Mouse (Mus musculus) ES-CJ7 (cell line): ENCODE results near the gene Arhgef15.

Source experiments
- DNase-seq: peaks from one replicate; pipeline ENCODE4 v3.0.0; 2011; ENCODE audit warnings: low read depth, low spot score

Arhgef15 gene

DNA sequence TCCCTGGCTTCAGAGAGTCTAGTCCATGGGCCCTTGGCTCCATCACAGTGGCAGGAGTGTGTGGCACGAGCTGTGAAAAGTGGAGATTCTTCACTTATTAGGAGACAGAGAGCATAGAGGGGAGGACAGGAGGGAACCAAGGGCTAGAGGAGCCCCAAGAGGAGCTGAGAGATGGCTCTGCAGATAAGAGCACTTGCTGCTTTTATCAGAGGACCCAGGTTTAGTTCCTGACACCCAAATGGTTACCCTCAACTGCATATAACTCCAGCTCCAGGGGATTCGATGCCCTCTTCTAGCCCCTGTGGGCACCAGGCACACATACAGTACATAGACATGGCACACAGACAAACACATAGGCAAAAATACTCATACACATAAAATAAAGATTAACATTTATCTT, 32.5 kb downstream of the Arhgef15 start:
- no peak for DNase-seq

DNA sequence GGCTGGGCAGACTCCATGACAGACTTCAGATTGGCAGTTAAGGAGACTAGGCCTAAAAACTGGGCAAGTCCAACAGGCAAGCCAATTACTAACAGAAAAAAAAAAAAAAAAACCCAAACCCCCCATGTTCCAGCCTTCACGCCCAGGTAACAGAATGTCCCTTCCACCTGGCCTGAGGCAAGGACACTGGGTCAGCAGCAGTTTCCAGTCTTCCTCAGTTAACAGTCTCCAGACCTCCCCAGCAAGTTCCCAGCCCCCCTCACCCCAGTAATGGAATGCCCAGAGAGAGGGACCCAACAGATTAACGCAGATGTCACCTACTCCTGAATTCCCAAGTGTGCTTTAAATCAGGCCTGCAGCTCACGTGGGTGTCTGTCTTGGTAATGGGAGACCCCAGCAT, 34.1 kb downstream of the Arhgef15 start:
- no peak for DNase-seq

DNA sequence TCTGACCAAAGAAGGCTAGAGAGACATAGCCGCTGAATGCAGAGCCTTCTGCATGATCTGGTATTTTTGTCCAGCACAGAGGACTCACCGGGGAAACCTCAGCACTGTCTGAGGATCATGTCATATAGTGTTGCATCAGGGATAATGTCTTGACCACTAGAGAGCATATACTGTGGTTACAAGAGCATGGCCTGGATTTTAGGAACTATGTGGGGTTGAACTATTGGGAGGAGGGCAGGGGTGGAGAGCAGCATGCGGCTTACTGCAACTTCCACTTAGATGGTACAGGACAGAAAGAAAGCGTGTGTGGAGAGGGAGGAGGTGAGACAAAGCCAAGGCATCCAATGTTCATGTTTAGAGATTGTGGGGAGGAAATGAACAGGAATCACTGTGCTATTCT, 42.7 kb downstream of the Arhgef15 start:
- DNase-seq = no peak

DNA sequence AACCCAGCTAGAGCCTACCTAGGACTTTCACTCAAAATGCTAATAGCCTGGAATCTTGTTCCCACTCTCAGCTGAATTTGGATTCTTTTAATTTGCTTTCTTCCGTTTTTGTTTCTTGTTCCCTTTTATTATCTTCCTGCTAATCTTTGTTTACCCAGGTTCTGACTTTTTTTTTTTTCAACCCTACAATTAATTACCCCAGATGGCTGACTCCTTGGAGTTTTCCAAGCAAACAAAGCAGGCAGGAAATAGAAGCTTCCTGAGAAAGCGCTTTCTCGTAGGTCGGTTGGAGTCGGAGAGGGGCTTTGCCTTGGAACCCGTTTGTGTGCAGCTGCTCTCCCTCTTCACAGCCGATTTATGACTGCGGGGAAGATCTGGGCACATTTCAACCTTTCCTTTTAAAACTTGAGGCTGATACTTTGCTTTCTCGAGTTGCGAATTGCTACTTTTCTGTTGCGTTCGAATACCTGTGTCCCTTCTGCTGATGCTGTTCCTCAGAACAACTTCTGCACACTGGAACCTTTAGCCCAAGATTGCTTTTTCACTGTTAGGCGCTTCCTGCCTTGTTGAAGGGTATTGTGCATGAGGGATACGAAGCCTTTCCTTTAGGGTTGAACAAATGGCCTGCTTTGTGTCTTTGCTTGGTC, 45.6 kb downstream of the Arhgef15 start:
- no peak for DNase-seq

DNA sequence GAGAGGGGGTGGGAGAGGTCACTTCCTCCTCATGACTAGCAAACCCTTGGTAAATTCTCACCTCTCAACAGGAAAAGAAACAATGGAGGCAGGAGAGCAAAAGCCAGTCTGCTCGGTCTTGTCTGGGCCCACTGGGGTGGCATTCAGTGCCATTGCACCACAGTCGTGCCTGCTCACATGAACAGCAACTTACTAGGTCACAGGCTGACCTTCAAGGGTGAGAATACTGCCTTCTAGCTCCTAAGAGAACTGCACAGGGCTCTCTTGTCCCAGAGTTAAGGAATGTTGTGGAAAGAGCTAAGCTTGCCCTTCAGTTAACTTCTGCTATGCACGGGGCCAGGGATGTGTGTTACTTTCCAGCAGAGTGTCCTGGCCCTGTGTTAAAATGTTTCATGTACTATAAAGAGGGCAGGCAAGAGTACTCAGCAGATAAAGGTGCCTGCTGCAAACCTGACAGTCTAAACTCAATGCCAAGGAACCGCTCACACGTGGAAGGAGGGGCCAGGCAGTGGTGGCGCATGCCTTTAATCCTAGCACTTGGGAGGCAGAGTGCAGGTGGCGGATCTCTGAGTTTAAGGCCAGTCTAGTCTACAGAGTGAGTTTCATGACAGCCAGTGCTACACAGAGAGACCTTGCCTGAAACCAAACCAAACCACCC, 48.3 kb downstream of the Arhgef15 start:
- no peak for DNase-seq

DNA sequence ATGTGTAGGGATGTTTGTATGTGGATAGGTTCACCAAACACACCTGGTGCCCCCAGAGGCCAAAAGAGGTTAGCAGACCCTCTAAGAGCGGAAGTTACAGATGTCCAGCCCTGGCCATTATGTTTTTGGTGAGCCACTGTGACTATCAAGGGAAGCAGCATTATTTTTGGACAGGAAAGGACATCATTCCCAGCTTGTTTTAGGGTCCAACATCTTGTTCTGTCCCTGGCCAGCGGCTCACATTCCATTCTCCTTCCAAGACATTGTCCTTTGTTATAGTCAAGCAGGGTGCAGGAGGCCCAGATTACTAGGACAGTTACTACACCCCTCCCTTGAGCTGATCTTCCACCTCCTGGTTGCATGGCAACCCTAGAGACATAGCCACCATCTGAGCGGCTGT, 50.0 kb downstream of the Arhgef15 start:
- no peak for DNase-seq

DNA sequence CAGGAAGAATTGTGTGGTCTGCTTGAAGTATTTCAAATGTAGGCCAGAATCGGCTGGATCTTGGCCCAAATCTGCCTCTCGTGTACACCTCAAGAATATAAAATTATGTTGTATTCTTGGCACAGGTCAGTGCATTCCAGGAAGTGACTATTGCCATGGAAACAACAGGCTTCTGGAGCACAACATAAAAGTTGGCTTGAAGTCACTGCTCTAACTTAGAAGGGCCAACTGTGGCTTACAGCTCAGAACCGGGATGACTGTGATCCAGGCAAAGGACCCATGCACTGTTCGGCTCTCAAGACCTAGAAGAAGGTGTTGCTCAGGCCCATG, 50.9 kb downstream of the Arhgef15 start:
- DNase-seq = no peak

DNA sequence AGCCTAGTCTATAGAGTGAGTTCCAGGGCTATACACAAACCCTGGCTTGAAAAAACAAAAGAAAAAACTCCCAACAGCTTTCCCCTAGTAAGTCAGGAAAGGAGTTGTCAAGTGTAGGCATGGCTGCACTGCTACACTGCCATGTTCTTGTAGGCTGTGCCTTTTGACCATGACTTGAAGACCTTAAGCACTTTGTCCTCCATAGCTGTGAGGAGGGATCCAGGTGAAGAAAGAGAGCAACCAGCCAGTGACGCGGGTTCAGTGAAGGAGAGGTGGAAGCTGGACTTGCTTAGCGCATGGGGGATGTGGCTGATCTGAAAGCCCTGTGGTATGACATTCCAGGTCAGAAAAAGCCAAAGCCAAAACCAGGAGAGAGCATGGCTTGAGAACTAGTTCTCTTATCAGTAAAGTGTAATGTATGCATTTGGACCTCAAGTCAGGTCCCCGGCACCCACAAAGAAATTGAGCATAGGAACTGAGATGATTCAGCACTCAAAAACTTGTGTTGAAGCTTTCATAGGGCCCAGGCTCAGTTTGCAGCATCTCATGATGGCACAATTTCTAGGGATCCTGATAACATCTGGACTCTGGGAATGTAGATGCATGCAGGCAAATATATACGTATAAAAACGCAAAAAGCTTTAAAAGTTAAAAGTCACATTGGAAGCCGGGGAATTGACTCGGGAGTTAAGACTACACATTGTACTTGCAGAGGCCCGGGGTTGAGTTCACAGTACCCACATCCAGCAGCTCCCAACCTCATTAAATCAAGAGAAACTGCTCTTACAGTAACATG, 51.4 kb downstream of the Arhgef15 start:
- DNase-seq = no peak

DNA sequence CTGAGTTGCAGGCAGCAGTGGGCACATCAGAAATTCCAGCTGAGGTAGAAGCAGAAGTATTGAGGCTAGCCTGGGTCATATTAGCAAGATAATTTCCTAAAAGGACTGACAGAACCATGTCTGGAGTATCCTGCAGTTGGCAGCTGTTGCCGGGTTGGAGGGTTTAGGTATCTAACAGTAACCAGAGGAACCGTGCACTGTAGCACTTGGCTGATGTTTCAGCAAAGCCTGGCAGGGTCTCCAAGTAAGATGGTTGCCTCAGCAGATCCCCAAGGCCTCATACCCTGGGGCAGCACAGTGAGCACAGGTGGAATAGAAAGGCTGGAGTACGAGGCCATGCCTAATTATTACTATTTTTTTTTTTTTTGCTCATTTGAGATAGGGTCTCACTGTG, 52.1 kb downstream of the Arhgef15 start:
- DNase-seq = no peak

DNA sequence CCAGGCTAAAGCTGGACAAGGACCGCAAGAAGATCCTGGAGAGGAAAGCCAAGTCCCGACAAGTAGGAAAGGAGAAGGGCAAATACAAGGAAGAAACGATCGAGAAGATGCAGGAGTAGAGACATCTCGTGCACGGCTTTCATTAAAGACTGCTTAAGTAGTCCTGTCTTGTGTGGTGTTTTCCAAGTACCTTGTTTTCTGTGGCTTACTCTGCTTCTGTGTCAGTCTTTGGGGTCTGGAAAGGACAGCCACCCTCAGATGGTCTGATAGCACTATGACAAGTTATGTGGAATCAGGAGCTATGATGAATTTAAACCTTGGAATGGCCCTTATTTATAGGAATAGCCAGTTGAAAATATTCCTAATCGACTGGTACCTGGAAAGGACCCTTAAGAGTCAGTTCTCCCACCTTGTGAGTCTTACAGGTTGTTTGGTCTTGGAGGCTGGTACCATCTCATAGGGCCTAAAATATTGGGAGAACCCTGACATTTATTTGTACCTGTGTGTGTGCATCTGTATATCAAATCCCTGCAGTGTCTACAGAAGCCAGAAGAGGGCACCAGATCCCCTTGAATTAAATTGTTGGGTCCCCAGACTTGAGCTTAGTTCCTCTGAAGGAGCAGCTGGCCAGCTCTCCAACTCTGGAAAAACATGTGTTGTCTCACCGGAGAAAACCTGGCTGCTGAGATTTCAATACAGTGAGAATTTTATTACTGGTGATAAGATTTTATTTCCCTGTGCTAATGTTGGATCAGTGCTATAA, 52.7 kb downstream of the Arhgef15 start:
- peak; percentile 89 for DNase-seq

DNA sequence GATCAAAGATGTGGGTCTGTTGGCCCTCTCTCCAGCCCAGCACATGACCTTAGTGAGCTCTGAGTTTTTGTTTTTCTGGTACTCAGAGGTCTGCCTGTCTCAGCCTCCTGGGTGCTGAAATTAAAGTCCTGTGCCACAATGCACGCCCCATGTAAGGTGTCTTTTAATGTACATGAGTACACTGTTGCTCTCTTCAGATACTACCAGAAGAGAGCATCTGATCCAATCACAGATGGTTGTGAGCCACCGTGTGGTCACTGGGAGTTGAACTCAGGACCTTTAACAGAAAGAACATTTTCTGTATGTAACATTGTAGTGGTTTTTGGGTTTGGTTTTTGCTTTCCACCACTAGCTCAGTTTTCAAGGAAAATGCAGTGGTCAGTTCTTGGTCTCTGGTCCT, 53.5 kb downstream of the Arhgef15 start:
- DNase-seq = no peak

DNA sequence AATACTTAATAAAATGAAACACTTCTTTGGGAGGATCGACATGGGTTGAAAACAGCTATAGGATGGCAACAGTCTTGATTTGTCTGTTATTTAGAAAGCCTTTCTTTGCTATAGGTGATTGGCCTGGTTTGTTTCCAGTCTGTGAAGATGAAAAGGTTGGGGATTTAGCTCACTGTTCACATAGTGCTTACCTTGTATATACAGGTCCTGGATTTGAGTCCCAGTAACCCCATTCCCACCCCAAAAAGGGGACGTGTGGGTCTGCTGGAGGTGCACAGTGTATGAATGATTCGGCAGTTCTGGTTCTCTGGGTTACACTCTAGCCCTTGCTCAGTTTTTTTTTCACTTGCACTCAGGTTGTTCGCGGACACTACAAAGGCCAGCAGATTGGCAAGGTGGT, 54.5 kb downstream of the Arhgef15 start:
- DNase-seq = no peak

DNA sequence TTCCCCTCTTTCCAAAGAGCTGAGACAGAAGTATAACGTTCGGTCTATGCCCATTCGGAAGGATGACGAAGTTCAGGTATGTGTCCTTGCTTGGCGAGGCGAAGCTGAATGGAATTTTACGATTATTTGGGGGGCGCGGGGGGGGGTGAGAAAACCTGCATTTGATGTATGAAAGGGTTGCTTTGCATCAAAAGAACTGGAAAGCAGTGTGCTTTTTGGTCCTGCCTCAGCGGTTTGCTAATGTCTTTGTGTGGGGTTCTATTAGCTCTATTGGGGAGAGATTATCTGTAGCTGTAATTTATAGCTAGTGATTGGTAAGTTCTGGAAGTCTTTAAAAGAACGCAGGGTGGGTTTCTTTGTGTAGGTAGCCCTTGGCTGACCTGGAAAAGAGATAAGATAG, 54.9 kb downstream of the Arhgef15 start:
- no peak for DNase-seq

DNA sequence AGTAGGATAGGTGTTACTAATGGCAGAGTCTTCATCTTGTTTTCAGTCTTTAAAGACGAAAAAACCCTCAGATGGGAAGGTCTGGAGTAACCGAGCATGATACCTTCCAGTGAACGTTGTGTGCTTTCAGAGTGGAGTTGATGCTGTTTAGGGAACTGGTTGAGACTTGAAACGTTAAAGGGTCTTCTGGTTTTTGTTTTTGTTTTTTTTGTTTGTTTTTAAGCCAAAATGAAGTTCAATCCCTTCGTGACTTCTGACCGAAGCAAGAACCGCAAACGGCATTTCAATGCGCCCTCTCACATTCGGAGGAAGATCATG, 55.3 kb downstream of the Arhgef15 start:
- no peak for DNase-seq

DNA sequence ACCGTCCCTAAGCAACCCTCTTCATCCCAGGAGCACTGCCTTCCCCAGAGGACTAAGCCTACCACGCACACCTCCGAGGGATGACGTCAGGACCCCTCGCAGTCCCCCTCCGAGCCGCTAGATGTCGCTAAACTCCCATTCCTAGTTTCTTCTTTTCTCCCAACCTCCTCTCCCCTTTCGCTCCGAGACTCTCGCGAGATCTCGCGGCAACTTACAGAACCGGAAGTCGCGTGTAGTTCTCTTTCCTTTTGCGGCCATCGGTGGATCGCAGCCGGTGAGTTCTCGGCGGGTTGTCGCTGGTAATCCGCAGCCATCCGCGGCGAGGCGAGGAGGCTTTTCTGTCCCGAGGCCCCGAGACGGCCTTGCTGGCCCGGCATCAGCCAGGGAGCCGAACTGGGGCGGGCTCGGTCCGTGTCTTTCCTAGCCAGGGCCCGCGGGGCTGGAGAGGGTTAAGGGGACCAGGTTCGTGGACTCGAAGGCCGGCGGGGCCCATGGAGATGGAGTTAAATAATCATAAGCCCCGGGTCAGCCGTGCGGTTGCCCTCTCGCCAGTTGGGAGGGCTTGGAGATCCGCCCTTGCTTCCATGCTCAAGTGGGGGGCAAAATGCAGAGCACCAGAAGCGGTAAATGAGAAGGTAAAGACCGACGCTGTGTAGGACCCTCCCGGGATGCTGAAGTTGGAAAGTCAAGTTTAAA, 55.8 kb downstream of the Arhgef15 start, which contains the start of gene Rpl26:
TSS of gene Rpl26 (plus strand) at position 233 of the 696 bp plus-strand sequence.
- DNase-seq = peak; percentile 99

DNA sequence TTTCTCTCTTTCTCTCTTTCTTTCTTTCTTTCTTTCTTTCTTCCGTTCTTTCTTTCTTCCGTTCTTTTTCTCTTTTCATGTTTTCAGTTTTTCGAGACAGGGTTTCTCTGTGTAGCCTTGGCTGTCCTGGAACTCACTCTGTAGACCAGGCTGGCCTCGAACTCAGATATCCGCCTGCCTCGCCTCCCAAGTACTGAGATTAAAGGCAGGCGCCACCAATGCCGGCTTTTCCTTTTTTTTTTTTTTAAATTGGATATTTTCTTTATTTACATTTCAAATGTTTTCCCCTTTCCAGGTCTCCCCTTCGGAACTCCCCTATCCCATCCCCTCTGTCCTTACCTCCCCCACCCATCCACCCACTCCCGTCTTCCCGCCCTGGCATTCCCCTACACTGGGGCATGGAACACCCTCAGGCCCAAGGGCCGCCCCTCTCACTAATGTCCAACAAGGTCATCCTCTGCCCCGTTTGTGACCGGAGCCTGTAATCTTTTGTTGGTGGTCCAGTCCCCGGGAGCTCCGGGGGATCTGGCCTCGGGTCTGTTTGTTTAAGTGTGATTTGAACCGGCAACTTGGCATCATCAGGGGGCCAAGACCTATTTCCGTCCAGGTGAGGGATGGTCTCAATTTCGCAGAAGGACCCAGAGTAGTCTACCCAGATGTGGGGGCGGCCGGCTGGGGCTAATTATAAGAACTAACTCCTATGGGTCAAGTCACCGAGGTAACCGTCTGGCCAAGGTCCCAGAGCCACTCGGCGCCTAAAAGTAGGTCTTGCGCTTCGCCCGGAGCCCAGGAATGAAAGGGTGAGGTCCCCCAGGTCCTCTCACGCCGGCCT, 56.5 kb downstream of the Arhgef15 start:
- DNase-seq = no peak

DNA sequence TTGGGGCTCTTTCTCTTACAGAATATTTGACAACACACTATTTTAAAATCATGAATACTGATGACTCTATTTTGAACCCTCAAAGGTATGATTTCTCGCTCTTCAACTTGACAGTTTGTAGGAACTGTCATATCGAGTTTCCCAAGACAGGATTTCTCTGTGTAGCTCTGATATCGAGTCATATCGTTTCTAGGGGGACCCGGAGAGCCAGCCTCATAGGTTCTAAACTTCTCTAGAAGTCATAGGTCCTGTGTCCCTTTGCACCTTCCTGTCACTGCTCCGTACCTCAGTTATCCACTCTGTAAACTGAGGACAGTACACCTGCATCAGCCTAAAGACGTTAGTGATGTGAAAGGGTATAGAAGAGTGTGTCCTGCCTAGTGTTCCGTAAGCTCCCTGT, 57.5 kb downstream of the Arhgef15 start:
- no peak for DNase-seq

DNA sequence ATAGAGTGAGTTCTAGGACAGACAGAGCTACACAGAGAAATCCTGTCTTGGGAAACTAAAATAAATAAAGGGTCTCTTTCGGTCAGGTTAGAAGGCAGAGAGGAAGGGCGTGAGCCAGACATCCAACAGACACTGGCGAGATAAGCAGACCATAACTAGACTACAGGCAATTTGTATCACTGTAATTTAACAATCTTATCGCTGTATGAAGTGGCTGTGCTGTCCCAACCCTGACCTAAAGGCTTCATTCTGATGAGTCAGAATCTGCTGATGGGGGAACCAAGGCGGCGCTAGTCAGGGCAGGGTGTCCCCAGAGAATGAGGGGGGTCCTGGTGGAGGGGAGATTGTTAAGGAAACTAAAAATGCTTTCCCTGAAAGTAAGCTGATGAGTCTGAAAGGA, 58.5 kb downstream of the Arhgef15 start:
- no peak for DNase-seq

DNA sequence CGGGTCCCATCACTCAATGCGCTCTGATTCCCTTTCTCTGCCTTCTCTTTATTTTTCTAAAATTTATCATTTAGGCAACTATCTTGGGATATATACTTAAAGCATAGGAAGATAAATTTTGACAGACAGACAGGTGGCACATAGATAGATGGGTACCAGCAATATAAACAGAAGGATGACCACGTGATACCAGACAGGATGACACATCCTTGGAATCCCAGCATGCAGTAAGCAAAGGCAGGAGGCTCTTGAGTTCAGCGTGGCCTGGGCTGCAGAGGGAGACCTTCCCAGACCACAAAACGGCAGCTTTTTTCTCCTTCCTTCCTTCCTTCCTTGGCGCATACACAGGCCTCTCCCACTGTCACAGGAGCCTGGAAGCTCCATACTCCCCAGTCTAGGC, 59.4 kb downstream of the Arhgef15 start:
- no peak for DNase-seq

DNA sequence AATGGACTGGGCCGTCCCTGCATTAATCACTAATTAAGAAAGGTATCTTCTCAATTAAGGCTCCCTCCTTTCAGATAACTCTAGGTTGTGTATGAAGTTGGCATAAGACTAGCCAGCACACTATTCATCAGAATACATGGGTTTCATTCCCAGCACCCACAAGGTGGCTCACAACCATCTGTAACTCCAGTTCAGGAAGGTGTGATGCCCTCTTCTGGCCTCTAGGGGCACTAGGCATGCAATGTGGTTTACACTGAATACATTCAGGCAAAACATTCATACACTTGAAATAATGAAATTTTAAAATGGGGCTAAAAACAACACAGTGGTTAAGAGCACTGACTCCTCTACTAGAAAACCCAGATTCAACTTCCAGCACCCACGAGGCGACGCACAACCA, 60.2 kb downstream of the Arhgef15 start:
- peak; percentile 76 for DNase-seq

DNA sequence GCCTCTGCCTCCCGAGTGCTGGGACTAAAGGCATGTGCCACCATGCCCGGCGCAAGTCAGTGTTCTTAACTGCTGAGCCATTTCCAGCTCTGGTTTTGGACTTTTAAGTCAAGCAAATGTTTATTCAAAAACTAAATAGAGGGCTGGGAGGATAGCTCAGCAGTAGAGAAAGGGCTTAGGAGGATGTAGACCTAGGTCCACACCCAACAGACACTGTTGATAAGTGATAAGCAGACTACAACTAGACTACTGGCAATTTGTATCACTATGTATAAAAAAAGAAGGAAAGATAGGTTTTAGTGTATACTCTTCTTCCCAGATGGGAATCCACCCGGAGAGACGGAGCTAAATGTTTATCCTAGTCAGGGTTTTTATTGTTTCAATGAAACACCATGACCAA, 61.0 kb downstream of the Arhgef15 start:
- no peak for DNase-seq
